Mouse (Mus musculus) embryo, embryonic 11.5 days (tissue): Measurements from ENCODE around the gene Slc12a5.
A peak's percentile ranks its signal among the peaks of the same experiment; 100 is the strongest.

Source experiments
- DNase-seq: peaks from one replicate; pipeline ENCODE4 v3.0.0-alpha.2; 2012; ENCODE audit warnings: low read depth, low spot score

The Slc12a5 gene

GRCm38 (mm10) chr2:165027163-165027562, 66.6 kb downstream of the Slc12a5 start:
- DNase-seq, result no peak

- no peak for DNase-seq
Measured at GRCm38 (mm10) chr2:165032533-165032932, 71.9 kb downstream of the Slc12a5 start.

- DNase-seq, result no peak
Measured at GRCm38 (mm10) chr2:165033306-165033705, 72.7 kb downstream of the Slc12a5 start.

- peak; percentile 96 for DNase-seq
Measured at GRCm38 (mm10) chr2:165034131-165035057, 73.8 kb downstream of the Slc12a5 start, which contains the start of gene Ncoa5. TSS of gene Ncoa5 (minus strand) at chr2:165034867.

- DNase-seq, result no peak
Measured at GRCm38 (mm10) chr2:165035058-165035431, 74.4 kb downstream of the Slc12a5 start.

GRCm38 (mm10) chr2:165037415-165037814, 76.8 kb downstream of the Slc12a5 start:
- DNase-seq, result no peak

- DNase-seq, result no peak
Measured at GRCm38 (mm10) chr2:165042126-165042525, 81.5 kb downstream of the Slc12a5 start.

GRCm38 (mm10) chr2:165043090-165043636, 82.6 kb downstream of the Slc12a5 start:
- no peak for DNase-seq

- DNase-seq, result no peak
Measured at GRCm38 (mm10) chr2:165043729-165044128, 83.1 kb downstream of the Slc12a5 start.

GRCm38 (mm10) chr2:165049044-165049443, 88.4 kb downstream of the Slc12a5 start:
- no peak for DNase-seq
